Mouse (Mus musculus) ES-Bruce4 (cell line): ENCODE measurements around the gene Tbc1d14. TPM values are rescaled to one million over a fixed set of nuclear protein-coding genes. Genes with fewer than 3 reads are reported as not detected.

ENCODE experiments used
- H3K27ac ChIP-seq: 2 replicates; pipeline ENCODE4 v1.5.1; 2012; ENCODE audit warnings: low read length, inconsistent platforms; ENCODE audit not compliant: insufficient read depth
- H3K27me3 ChIP-seq: 2 replicates; pipeline ENCODE4 v1.6.1; 2012; ENCODE audit warnings: mild to moderate bottlenecking, low read length, inconsistent platforms; ENCODE audit not compliant: control insufficient read depth, poor library complexity, insufficient read depth, severe bottlenecking
- H3K36me3 ChIP-seq: 2 replicates; pipeline ENCODE4 v1.6.1; 2012; ENCODE audit warnings: inconsistent platforms, mild to moderate bottlenecking, low read length, moderate library complexity; ENCODE audit not compliant: control insufficient read depth, poor library complexity, insufficient read depth, severe bottlenecking
- H3K4me1 ChIP-seq: one replicate; pipeline ENCODE4 v1.8.1; 2011; ENCODE audit warnings: low read length; ENCODE audit not compliant: control insufficient read depth, insufficient read depth
- H3K4me3 ChIP-seq: 2 replicates; pipeline ENCODE4 v1.5.1; 2011; ENCODE audit warnings: low read depth, mild to moderate bottlenecking, low read length
- H3K9ac ChIP-seq: 2 replicates; pipeline ENCODE4 v1.6.1; 2012; ENCODE audit warnings: low read depth, mild to moderate bottlenecking, inconsistent platforms; ENCODE audit not compliant: poor library complexity, severe bottlenecking
- H3K9me3 ChIP-seq: replicated peaks from 2 replicates; pipeline ENCODE4 v1.6.1; 2012; ENCODE audit warnings: mild to moderate bottlenecking, low read length, inconsistent platforms; ENCODE audit not compliant: control insufficient read depth, poor library complexity, insufficient read depth, severe bottlenecking
- CTCF ChIP-seq: IDR thresholded peaks from one replicate; pipeline ENCODE4 v1.8.1; 2011; ENCODE audit warnings: low read depth, low read length
- EP300 ChIP-seq: IDR thresholded peaks from 2 replicates; pipeline ENCODE4 v1.6.1; 2011; ENCODE audit warnings: low read depth, low read length; ENCODE audit not compliant: insufficient read depth
- POLR2A ChIP-seq: IDR thresholded peaks from one replicate; pipeline ENCODE4 v1.8.1; 2011; ENCODE audit warnings: low read length; ENCODE audit not compliant: insufficient read depth
- polyA plus RNA-seq: library from polyadenylated mRNA; stranded (reverse); fragments of >200 nt; gene quantifications from 2 replicates; pipeline ENCODE4 v1.2.4, GENCODE M21; 2011; ENCODE audit warnings: low read depth; ENCODE audit not compliant: missing spikeins, insufficient read depth, insufficient read length

The Tbc1d14 gene
- polyA plus RNA-seq, 1 experiment = 28.8 TPM

DNA sequence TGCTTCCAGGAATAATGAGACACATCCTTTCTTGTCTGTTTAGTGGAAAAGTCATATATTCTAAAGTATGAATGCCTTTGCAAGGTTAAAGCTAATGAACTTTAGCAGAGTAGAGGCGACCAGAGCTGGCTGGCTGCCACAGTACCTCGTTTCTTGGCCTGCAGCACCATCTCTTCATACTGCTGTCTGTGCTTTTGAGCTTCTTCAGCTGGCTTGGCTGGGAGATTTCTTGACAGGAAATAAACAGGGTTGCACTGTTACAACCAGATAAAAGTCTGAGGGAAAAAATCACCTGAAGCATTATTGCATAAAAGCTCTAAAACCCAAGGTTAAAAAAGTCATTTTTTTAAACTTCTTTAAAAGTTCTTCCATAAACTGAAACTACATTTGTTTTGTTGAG is 70.3 kb downstream of the Tbc1d14 start:
- H3K27me3 ChIP-seq = no peaks in the 10 kb centered on the region

DNA sequence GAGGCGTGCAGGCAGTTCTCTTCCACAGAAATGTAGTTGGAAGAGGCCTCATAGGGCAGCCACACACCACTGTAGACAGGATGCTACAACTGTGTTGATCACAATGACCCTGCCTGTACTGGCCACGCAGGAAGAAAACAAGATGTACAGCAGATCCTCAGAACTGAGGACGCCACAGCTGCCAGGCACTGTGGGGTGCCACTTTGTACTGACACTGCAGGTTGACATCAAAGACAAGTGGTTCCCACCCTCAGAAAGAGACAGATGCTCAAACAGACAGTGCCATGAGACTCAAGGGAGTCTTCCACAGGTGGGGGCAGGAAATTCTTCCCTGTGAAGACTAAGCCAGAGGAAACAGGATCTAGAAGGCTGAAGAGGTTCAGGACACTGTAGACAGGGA is 73.3 kb downstream of the Tbc1d14 start:
- H3K9ac ChIP-seq = no peak overlapping the region
- H3K36me3 ChIP-seq = peaks cover 3% of the 10 kb centered on the region; the same call in 1 of the 2 replicates
- no peak overlapping the region for H3K27ac ChIP-seq
- H3K4me1 ChIP-seq = no peaks in the 10 kb centered on the region
- no peaks in the 10 kb centered on the region for H3K27me3 ChIP-seq
- no peak overlapping the region for H3K4me3 ChIP-seq
- TF ChIP-seq POLR2A (no peak), CTCF (no peak), EP300 (no peak)
- no peaks in the 10 kb centered on the region for H3K9me3 ChIP-seq

More for the DNA sequence above, 70.3 kb downstream of the Tbc1d14 start:
- H3K4me1 ChIP-seq = no peaks in the 10 kb centered on the region
- H3K4me3 ChIP-seq = no peak overlapping the region
- H3K9me3 ChIP-seq = no peaks in the 10 kb centered on the region
- H3K36me3 ChIP-seq = peaks cover 3% of the 10 kb centered on the region; the same call in 1 of the 2 replicates
- no peak overlapping the region for H3K9ac ChIP-seq
- H3K27ac ChIP-seq = no peak overlapping the region
- TF ChIP-seq EP300 (no peak), POLR2A (no peak), CTCF (no peak)

DNA sequence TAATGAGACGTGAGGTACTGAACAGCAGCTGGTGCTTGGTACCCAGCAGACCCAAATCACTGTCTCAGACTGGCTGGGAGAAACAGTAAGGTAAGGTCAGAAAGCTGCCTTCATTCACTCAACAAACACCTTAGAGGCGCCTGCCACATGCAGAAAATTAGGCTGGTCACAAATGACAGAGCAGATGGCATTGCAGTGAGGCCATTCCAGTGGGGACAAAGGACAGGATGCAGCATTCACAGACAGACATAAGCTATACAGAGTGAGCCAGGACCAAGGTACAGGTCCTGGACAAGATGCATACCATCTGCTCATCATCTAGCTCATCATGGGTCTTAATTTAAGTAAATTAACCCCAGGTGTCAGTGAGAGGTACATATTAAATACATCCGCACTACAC is 75.5 kb downstream of the Tbc1d14 start:
- H3K4me1 ChIP-seq = no peaks in the 10 kb centered on the region
- TF ChIP-seq POLR2A (no peak), CTCF (no peak), EP300 (no peak)
- no peak overlapping the region for H3K27ac ChIP-seq
- H3K27me3 ChIP-seq = no peaks in the 10 kb centered on the region
- no peaks in the 10 kb centered on the region for H3K9me3 ChIP-seq
- H3K4me3 ChIP-seq = no peak overlapping the region
- no peaks in the 10 kb centered on the region; the same call in 1 of the 2 replicates for H3K36me3 ChIP-seq
- no peak overlapping the region for H3K9ac ChIP-seq

DNA sequence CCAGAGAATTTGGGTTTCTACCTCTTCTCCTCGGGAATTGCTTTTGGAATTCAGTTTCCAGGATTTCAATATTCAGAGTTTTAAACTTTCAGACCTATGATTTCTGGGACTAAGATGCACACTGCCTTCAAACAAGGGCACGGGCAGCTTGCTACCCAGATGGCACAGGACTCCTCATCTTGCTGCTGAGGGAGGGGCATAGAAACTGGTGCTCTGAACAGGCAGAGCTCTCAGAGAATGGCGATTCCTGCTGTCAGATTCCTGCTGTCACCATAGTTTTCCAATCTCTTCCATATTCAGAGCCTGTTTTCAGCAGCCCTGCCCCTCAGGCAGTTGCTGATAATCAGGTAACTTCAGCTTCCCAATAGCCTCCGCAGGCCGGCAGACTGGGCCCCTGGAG is 77.5 kb downstream of the Tbc1d14 start:
- Histone ChIP-seq H3K27ac (no peak overlapping the region), H3K9me3 (no peaks in the 10 kb centered on the region), H3K9ac (no peak overlapping the region), H3K36me3 (peaks cover 3% of the 10 kb centered on the region; the same call in 1 of the 2 replicates), H3K27me3 (no peaks in the 10 kb centered on the region), H3K4me3 (no peak overlapping the region), H3K4me1 (no peaks in the 10 kb centered on the region)
- TF ChIP-seq POLR2A (no peak), CTCF (no peak), EP300 (no peak)

DNA sequence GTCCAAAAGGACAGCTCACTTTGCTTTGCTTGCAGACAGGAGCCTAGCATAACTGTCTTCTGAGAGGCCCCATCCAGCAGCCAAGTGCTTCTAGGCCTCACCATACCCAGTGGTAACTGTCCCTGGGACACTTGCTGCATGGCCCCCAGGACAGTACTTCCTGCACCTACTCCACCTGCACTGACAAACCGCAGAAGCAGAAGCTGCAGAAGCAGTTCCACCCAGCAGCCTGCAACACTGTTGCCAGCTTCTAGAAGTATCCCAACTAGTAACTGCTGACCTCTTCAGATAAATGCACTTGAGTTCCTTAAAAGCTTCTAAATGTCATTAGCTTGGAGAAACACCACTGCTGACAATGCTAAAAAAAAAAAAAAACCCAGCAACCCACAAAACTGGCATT is 78.0 kb downstream of the Tbc1d14 start:
- H3K27me3 ChIP-seq = no peaks in the 10 kb centered on the region
- peaks cover 3% of the 10 kb centered on the region; the same call in 1 of the 2 replicates for H3K36me3 ChIP-seq
- TF ChIP-seq EP300 (no peak), POLR2A (no peak), CTCF (no peak)
- H3K4me1 ChIP-seq = no peaks in the 10 kb centered on the region
- H3K4me3 ChIP-seq = no peak overlapping the region
- no peak overlapping the region for H3K27ac ChIP-seq
- H3K9me3 ChIP-seq = no peaks in the 10 kb centered on the region
- H3K9ac ChIP-seq = no peak overlapping the region

DNA sequence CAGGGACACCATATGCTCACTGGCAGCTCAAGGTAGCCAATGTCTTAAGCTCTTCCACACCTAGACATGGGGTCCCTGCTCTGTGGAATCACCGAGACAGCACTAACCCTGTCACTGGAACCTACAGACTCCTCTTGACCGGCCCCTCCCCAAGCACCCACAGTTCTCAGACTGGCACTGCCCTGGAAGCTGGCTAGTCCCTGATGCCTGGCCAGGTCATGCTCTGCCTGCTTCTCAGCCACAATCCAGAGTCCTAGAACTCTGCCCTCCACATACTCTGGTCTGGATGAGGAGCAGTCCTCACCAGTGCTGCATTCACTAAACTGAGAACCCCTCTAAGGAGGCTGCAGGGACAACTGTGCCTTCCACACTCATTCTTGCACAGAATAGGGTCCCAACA is 82.1 kb downstream of the Tbc1d14 start:
- Histone ChIP-seq H3K4me1 (no peaks in the 10 kb centered on the region), H3K27ac (no peak overlapping the region), H3K27me3 (no peaks in the 10 kb centered on the region), H3K36me3 (peaks cover 4% of the 10 kb centered on the region; the same call in 1 of the 2 replicates), H3K9ac (no peak overlapping the region), H3K4me3 (no peak overlapping the region), H3K9me3 (no peaks in the 10 kb centered on the region)
- no peak for TF ChIP-seq POLR2A
- no peak for TF ChIP-seq CTCF
- no peak for TF ChIP-seq EP300
